Mouse (Mus musculus) cerebellum, postnatal 4 days (tissue): ENCODE results near the gene Col13a1.

Experiments used
- DNase-seq, 2 experiments: peaks; one replicate each; pipeline ENCODE4 v3.0.0; 2022; ENCODE audit warnings: low spot score in 2 of 2, mixed read lengths in 1 of 2

Col13a1 gene

GRCm38 (mm10) chr10:61829046-61829445 lies 149.9 kb downstream of the Col13a1 start:
- no peak for DNase-seq

GRCm38 (mm10) chr10:61827950-61828936 lies 150.7 kb downstream of the Col13a1 start:
- DNase-seq, result no peak

GRCm38 (mm10) chr10:61826753-61827435 lies 152.0 kb downstream of the Col13a1 start:
- DNase-seq, result no peak

GRCm38 (mm10) chr10:61825979-61826752 lies 152.7 kb downstream of the Col13a1 start:
- no peak for DNase-seq

DNA sequence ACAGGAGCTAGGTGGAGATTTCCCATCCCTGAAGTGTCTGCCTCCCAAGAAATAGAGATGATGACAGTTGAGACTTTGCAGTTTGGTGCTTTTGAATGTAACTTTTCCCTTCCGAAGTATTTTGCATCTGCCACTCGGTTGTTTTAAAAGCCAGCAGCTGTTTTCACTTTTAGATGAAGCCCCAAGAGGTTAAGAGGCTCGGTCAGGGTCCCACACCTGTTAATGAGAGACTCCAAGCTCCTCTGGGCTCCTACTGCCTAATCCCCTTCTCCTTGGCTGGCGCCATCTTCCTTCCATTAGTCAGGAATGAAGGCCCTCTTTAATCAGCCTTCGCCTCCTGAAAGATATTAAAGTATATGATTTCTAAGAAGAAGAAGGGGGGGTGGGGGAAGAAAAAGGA lies 153.4 kb downstream of the Col13a1 start:
- DNase-seq, result no peak

GRCm38 (mm10) chr10:61823731-61824115 lies 155.2 kb downstream of the Col13a1 start:
- DNase-seq, result no peak

DNA sequence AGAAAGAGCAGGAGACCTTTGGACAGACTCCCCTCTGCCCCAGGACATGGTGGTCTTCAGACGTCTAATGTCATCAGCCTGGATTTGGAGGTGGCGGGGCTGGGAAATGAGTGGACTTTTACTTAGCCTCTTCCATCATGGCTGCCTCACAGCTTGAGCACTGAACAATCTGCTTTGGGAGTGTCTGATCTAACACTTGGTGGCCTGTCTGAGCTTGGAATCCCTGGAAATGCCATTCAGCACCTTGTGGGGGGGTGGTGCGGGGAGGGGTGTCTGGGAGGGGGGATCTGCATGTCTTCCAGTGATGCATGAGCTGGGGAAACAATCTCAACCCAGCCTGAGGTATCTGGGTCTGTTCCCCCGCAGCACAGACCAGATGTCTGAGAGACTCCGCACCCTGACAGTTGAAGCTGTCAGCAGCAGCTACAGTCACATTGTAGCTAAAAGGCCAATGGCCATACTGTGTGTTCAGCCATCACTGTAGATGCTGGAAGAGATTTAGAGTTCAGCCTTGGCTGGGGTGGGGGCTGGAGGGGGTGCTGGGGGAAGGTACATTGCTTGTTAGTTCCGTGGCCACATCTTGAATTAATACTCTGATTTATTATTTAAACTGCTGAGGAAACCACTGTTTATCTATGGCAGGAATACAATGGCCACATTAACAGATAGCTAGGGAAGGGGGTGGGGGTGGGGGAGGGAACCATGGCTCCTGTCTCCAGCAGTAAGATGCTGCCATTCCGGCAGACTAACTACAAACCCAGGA lies 155.8 kb downstream of the Col13a1 start:
- DNase-seq, result no peak

DNA sequence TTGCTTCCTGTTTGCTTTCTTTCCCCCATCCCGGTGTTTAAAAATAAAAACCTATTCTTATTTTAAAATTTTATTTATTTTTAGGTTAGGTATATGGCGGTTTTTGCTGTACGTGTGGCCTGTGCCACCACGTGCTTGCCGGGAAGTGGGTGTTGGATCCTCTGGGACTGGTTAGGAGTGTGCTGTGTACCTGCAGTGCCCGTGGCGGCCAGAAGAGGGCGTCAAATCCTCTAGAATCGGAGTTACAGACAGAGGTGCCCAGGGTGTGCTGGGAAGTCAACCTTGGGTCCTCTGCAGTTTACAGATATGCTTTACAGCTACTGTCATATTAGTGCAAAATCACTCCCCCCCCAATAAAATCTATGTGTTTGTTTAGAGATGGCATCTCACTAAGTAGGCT lies 158.9 kb downstream of the Col13a1 start:
- DNase-seq, result no peak

DNA sequence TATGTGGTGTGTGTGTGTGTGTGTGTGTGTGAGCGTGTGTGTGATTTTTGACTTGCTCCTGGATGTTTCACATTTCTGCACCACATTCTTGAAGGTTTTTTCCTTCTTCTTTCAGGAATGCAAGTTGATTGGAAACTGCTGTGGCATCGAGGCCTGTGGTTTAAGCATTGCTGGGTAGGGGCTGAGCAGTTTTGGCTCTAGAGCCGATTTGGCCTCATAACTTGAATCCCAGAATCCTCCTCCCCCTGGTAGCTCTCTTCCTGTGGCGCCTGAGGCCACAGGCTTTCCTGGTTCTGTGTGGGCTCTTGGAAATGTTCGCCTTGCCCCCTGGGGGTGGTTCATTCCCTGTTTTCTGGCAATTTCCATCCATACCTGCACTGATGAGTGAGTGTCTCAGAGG lies 166.9 kb downstream of the Col13a1 start:
- DNase-seq, result no peak

- DNase-seq, result no peak
Measured at GRCm38 (mm10) chr10:61798133-61798576, 180.8 kb downstream of the Col13a1 start.

DNA sequence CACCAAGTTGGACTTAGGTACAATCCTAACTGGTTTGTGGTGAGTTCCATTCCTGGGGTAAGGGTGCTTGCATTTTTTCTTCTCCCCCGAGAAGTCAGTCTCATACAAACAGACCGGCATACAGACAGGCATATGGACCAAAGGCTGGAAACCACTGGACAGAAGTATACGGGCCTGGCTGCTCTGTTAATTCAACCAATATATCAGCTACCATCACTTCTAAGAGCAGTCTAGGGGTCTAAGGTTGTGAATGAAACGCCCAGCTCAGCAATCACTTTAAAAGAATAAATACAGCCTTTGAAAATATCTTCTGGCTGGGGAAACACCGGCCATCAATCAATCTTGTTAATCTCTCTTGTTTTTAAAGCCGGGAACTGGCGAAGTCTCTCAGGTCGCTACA lies 183.4 kb downstream of the Col13a1 start:
- no peak for DNase-seq

DNA sequence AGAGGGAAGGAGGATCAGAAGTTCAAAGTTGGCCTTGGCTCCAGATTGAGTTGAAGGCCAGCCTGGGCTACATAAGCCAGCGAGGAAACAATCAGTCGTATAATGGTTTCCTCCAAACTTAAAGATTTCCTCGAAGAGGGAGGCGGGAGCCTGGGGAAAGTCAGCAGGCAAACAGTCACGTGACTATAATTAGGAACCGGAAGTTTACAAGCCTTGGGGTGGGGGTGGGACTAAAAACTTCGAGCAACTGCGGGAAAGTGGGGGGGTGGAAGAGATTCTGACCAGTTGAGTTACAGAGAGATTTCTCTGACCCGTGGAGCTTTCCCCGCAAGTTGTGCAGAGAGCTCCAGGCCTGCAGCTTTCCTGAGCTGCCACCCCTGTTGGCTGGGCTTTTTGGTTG lies 183.9 kb downstream of the Col13a1 start:
- no peak for DNase-seq

GRCm38 (mm10) chr10:61793015-61793414 lies 185.9 kb downstream of the Col13a1 start:
- DNase-seq, result no peak

- DNase-seq, result no peak
Measured at GRCm38 (mm10) chr10:61788499-61788898, 190.4 kb downstream of the Col13a1 start.
